Mouse (Mus musculus) right cerebral cortex, adult 2 months (tissue): Measurements from ENCODE around the gene Ak7.

Experiments
- DNase-seq, 2 experiments: peaks; one replicate each; pipeline ENCODE4 v3.0.0; 2021 to 2022; ENCODE audit warnings: low spot score in 2 of 2

The Ak7 gene

GRCm38 (mm10) chr12:105786113-105786512 lies 80.3 kb downstream of the Ak7 start:
- no peak for DNase-seq

GRCm38 (mm10) chr12:105787626-105788025 lies 81.8 kb downstream of the Ak7 start:
- DNase-seq, result no peak

GRCm38 (mm10) chr12:105789885-105790284 lies 84.1 kb downstream of the Ak7 start:
- no peak for DNase-seq

GRCm38 (mm10) chr12:105794896-105795295 lies 89.1 kb downstream of the Ak7 start:
- DNase-seq, result no peak

GRCm38 (mm10) chr12:105798001-105798400 lies 92.2 kb downstream of the Ak7 start:
- DNase-seq, result no peak

GRCm38 (mm10) chr12:105805790-105806189 lies 100.0 kb downstream of the Ak7 start:
- no peak for DNase-seq

GRCm38 (mm10) chr12:105806205-105806604 lies 100.4 kb downstream of the Ak7 start:
- DNase-seq, result no peak

GRCm38 (mm10) chr12:105807416-105807815 lies 101.6 kb downstream of the Ak7 start:
- DNase-seq, result no peak

- no peak for DNase-seq
These were observed 103.2 kb downstream of the Ak7 start for GRCm38 (mm10) chr12:105808945-105809344.

GRCm38 (mm10) chr12:105810608-105811007 lies 104.8 kb downstream of the Ak7 start:
- DNase-seq, result no peak

GRCm38 (mm10) chr12:105813957-105814356 lies 108.2 kb downstream of the Ak7 start:
- no peak for DNase-seq

- DNase-seq, result no peak
These were observed 117.7 kb downstream of the Ak7 start for GRCm38 (mm10) chr12:105823472-105823871.

- DNase-seq, result no peak
These were observed 119.0 kb downstream of the Ak7 start for GRCm38 (mm10) chr12:105824743-105825142.

- DNase-seq, result no peak
These were observed 119.5 kb downstream of the Ak7 start for GRCm38 (mm10) chr12:105825266-105825665.
